Mouse (Mus musculus): ENCODE results near the gene Svep1. TPM values are rescaled to one million over a fixed set of nuclear protein-coding genes. Genes with fewer than 3 reads are reported as not detected.

Svep1 gene
- polyA plus RNA-seq, 1 experiment = 2.7 TPM

- TF ChIP-seq CTCF (IDR thresholded peaks at IDR 0.05; ENCODE audit: extremely low read depth, insufficient read length, insufficient replicate concordance, low read depth, low read length) (no peak), POLR2A (IDR thresholded peaks at IDR 0.05; ENCODE audit: low read depth, low read length) (no peak)
- Histone ChIP-seq H3K27me3 (ENCODE audit: control insufficient read depth, insufficient read depth, low read length) (no peaks in the 10 kb centered on the region), H3K4me1 (ENCODE audit: control insufficient read depth, insufficient read depth, insufficient read length, low read length) (no peaks in the 10 kb centered on the region), H3K4me3 (ENCODE audit: low read depth, low read length) (no peak overlapping the region), H3K27ac (ENCODE audit: insufficient read depth, low read depth, low read length) (no peak overlapping the region), H3K36me3 (ENCODE audit: control insufficient read depth, insufficient read depth, low read length) (no peaks in the 10 kb centered on the region)
- WGBS = 84% methylated on average over 9 of the region's 9 CpGs
Observed at GRCm38 (mm10) chr4:58097732-58098131, 108.9 kb downstream of the Svep1 start.

GRCm38 (mm10) chr4:58086738-58087137, 119.9 kb downstream of the Svep1 start:
- Histone ChIP-seq H3K36me3 (ENCODE audit: control insufficient read depth, insufficient read depth, low read length) (no peaks in the 10 kb centered on the region), H3K27me3 (ENCODE audit: control insufficient read depth, insufficient read depth, low read length) (no peaks in the 10 kb centered on the region), H3K4me1 (ENCODE audit: control insufficient read depth, insufficient read depth, insufficient read length, low read length) (no peaks in the 10 kb centered on the region), H3K27ac (ENCODE audit: insufficient read depth, low read depth, low read length) (no peak overlapping the region), H3K4me3 (ENCODE audit: low read depth, low read length) (no peak overlapping the region)
- TF ChIP-seq POLR2A (IDR thresholded peaks at IDR 0.05; ENCODE audit: low read depth, low read length) = no peak
- TF ChIP-seq CTCF (IDR thresholded peaks at IDR 0.05; ENCODE audit: extremely low read depth, insufficient read length, insufficient replicate concordance, low read depth, low read length) = no peak
- WGBS = 71% methylated on average over 1 of the region's 1 CpGs

- Histone ChIP-seq H3K27me3 (ENCODE audit: control insufficient read depth, insufficient read depth, low read length) (no peaks in the 10 kb centered on the region), H3K4me1 (ENCODE audit: control insufficient read depth, insufficient read depth, insufficient read length, low read length) (no peaks in the 10 kb centered on the region), H3K27ac (ENCODE audit: insufficient read depth, low read depth, low read length) (no peak overlapping the region), H3K36me3 (ENCODE audit: control insufficient read depth, insufficient read depth, low read length) (no peaks in the 10 kb centered on the region), H3K4me3 (ENCODE audit: low read depth, low read length) (no peak overlapping the region)
- WGBS = 47% methylated on average over 4 of the region's 4 CpGs
- TF ChIP-seq CTCF (IDR thresholded peaks at IDR 0.05; ENCODE audit: extremely low read depth, insufficient read length, insufficient replicate concordance, low read depth, low read length) (no peak), POLR2A (IDR thresholded peaks at IDR 0.05; ENCODE audit: low read depth, low read length) (no peak)
Observed at GRCm38 (mm10) chr4:58086151-58086550, 120.5 kb downstream of the Svep1 start.

- H3K4me1 ChIP-seq (ENCODE audit: control insufficient read depth, insufficient read depth, insufficient read length, low read length) = no peaks in the 10 kb centered on the region
- no peak for TF ChIP-seq POLR2A (IDR thresholded peaks at IDR 0.05; ENCODE audit: low read depth, low read length)
- peak; percentile 18; the same call in 1 of the 2 replicates for TF ChIP-seq CTCF (IDR thresholded peaks at IDR 0.05; ENCODE audit: extremely low read depth, insufficient read length, insufficient replicate concordance, low read depth, low read length)
- H3K27me3 ChIP-seq (ENCODE audit: control insufficient read depth, insufficient read depth, low read length) = no peaks in the 10 kb centered on the region
- H3K27ac ChIP-seq (ENCODE audit: insufficient read depth, low read depth, low read length) = no peak overlapping the region
- H3K4me3 ChIP-seq (ENCODE audit: low read depth, low read length) = no peak overlapping the region
- WGBS = 88% methylated on average over 3 of the region's 3 CpGs
- H3K36me3 ChIP-seq (ENCODE audit: control insufficient read depth, insufficient read depth, low read length) = no peaks in the 10 kb centered on the region
Observed at GRCm38 (mm10) chr4:58085340-58085739, 121.3 kb downstream of the Svep1 start.

GRCm38 (mm10) chr4:58084155-58084554, 122.5 kb downstream of the Svep1 start:
- Histone ChIP-seq H3K4me3 (ENCODE audit: low read depth, low read length) (no peak overlapping the region), H3K4me1 (ENCODE audit: control insufficient read depth, insufficient read depth, insufficient read length, low read length) (no peaks in the 10 kb centered on the region), H3K36me3 (ENCODE audit: control insufficient read depth, insufficient read depth, low read length) (no peaks in the 10 kb centered on the region), H3K27me3 (ENCODE audit: control insufficient read depth, insufficient read depth, low read length) (no peaks in the 10 kb centered on the region), H3K27ac (ENCODE audit: insufficient read depth, low read depth, low read length) (no peak overlapping the region)
- WGBS = 95% methylated on average over 5 of the region's 5 CpGs
- TF ChIP-seq CTCF (IDR thresholded peaks at IDR 0.05; ENCODE audit: extremely low read depth, insufficient read length, insufficient replicate concordance, low read depth, low read length) (no peak), POLR2A (IDR thresholded peaks at IDR 0.05; ENCODE audit: low read depth, low read length) (no peak)

GRCm38 (mm10) chr4:58082588-58082987, 124.1 kb downstream of the Svep1 start:
- no peaks in the 10 kb centered on the region for H3K4me1 ChIP-seq (ENCODE audit: control insufficient read depth, insufficient read depth, insufficient read length, low read length)
- H3K4me3 ChIP-seq (ENCODE audit: low read depth, low read length) = no peak overlapping the region
- H3K36me3 ChIP-seq (ENCODE audit: control insufficient read depth, insufficient read depth, low read length) = no peaks in the 10 kb centered on the region
- TF ChIP-seq CTCF (IDR thresholded peaks at IDR 0.05; ENCODE audit: extremely low read depth, insufficient read length, insufficient replicate concordance, low read depth, low read length) (peak; percentile 95), POLR2A (IDR thresholded peaks at IDR 0.05; ENCODE audit: low read depth, low read length) (no peak)
- H3K27me3 ChIP-seq (ENCODE audit: control insufficient read depth, insufficient read depth, low read length) = no peaks in the 10 kb centered on the region
- no peak overlapping the region for H3K27ac ChIP-seq (ENCODE audit: insufficient read depth, low read depth, low read length)
- 13% methylated on average over 5 of the region's 5 CpGs for WGBS

GRCm38 (mm10) chr4:58079631-58080030, 127.0 kb downstream of the Svep1 start:
- WGBS = 28% methylated on average over 10 of the region's 10 CpGs

More at GRCm38 (mm10) chr4:58079631-58080030, 127.0 kb downstream of the Svep1 start:
- TF ChIP-seq CTCF (IDR thresholded peaks at IDR 0.05; ENCODE audit: extremely low read depth, insufficient read length, insufficient replicate concordance, low read depth, low read length) (no peak), POLR2A (IDR thresholded peaks at IDR 0.05; ENCODE audit: low read depth, low read length) (no peak)
- H3K4me3 ChIP-seq (ENCODE audit: low read depth, low read length) = no peak overlapping the region
- H3K4me1 ChIP-seq (ENCODE audit: control insufficient read depth, insufficient read depth, insufficient read length, low read length) = no peaks in the 10 kb centered on the region
- H3K27ac ChIP-seq (ENCODE audit: insufficient read depth, low read depth, low read length) = no peak overlapping the region
- no peaks in the 10 kb centered on the region for H3K36me3 ChIP-seq (ENCODE audit: control insufficient read depth, insufficient read depth, low read length)
- H3K27me3 ChIP-seq (ENCODE audit: control insufficient read depth, insufficient read depth, low read length) = no peaks in the 10 kb centered on the region
